Mouse (Mus musculus) gastrocnemius, adult 18-20 months (tissue): ENCODE measurements at regions not wholly inside any gene's neighbourhood (a gene's known extent, or its start where the extent isn't known, plus 50 kb on each side); places are given as distances from the start of the nearest gene placed in this dataset.
A peak's percentile ranks its signal among the peaks of the same experiment; 100 is the strongest.

Source experiments
- DNase-seq: peaks from one replicate; pipeline ENCODE4 v3.0.0; 2021; ENCODE audit warnings: low spot score

- no peak for DNase-seq
Observed at GRCm38 (mm10) chr13:102131459-102131858, 363.4 kb upstream of the Pik3r1 start.

- no peak for DNase-seq
Observed at GRCm38 (mm10) chr13:102132154-102132553, 364.1 kb upstream of the Pik3r1 start.

GRCm38 (mm10) chr13:102132696-102133095 lies 364.7 kb upstream of the Pik3r1 start:
- no peak for DNase-seq

GRCm38 (mm10) chr13:102135210-102135609 lies 367.2 kb upstream of the Pik3r1 start:
- no peak for DNase-seq

GRCm38 (mm10) chr13:102142986-102143385 lies 375.0 kb upstream of the Pik3r1 start:
- DNase-seq, result no peak

GRCm38 (mm10) chr13:102143848-102144247 lies 375.8 kb upstream of the Pik3r1 start:
- DNase-seq, result no peak

- no peak for DNase-seq
Observed at GRCm38 (mm10) chr13:102148039-102148438, 380.0 kb upstream of the Pik3r1 start.

GRCm38 (mm10) chr13:102153785-102154608 lies 386.0 kb upstream of the Pik3r1 start:
- peak; percentile 13 for DNase-seq

- DNase-seq, result no peak
Observed at GRCm38 (mm10) chr13:102154609-102154899, 386.5 kb upstream of the Pik3r1 start.

- DNase-seq, result no peak
Observed at GRCm38 (mm10) chr13:102157369-102158130, 389.5 kb upstream of the Pik3r1 start.

- no peak for DNase-seq
Observed at GRCm38 (mm10) chr13:102173382-102174234, 405.6 kb upstream of the Pik3r1 start.

- no peak for DNase-seq
Observed at GRCm38 (mm10) chr13:102174431-102174830, 406.4 kb upstream of the Pik3r1 start.

- DNase-seq, result no peak
Observed at GRCm38 (mm10) chr13:102174896-102175295, 406.9 kb upstream of the Pik3r1 start.

GRCm38 (mm10) chr13:102175406-102175805 lies 407.4 kb upstream of the Pik3r1 start:
- no peak for DNase-seq

- DNase-seq, result no peak
Observed at GRCm38 (mm10) chr13:102176456-102176855, 408.4 kb upstream of the Pik3r1 start.

- DNase-seq, result no peak
Observed at GRCm38 (mm10) chr13:102194716-102195115, 426.7 kb upstream of the Pik3r1 start.

GRCm38 (mm10) chr13:102202301-102202700 lies 434.3 kb upstream of the Pik3r1 start:
- DNase-seq, result no peak

GRCm38 (mm10) chr13:102218486-102218885 lies 450.5 kb upstream of the Pik3r1 start:
- no peak for DNase-seq

GRCm38 (mm10) chr13:102231048-102231447 lies 462.3 kb upstream of the Cd180 start:
- DNase-seq, result peak; percentile 16

- DNase-seq, result peak; percentile 63
Observed at GRCm38 (mm10) chr13:102232291-102232936, 460.9 kb upstream of the Cd180 start.

- DNase-seq, result no peak
Observed at GRCm38 (mm10) chr13:102250884-102251283, 442.5 kb upstream of the Cd180 start.
